ENCODE assay signal across 15 mouse cellular contexts in genomic region chr3:136769486-136769882, GRCm38 (mm10).
DNase-seq lines count a peak whose midpoint lies in the region; ATAC-seq and TF ChIP-seq lines count a peak whose summit lies in the region.
"Had no signal": no experiment of that assay in that cellular context is flagged by ENCODE, and none has a peak within 500 bp of the region (broad histone marks: within the 10 kb centered on the region; RNA-seq: fewer than 3 reads in every experiment).

No protein-coding gene starts in this region.

- 79% methylated on average over 1 of the region's 1 CpGs for WGBS in forebrain, postnatal 0 days
- WGBS in forebrain, embryonic 10.5 days: 84% methylated on average over 1 of the region's 1 CpGs
- WGBS in liver, embryonic 11.5 days: 46% methylated on average over 1 of the region's 1 CpGs
- 52% methylated on average over 1 of the region's 1 CpGs for WGBS in liver, postnatal 0 days (ENCODE audit: insufficient replicate concordance)
- WGBS in intestine, embryonic 15.5 days: 64% methylated on average over 1 of the region's 1 CpGs

- H3K4me3 ChIP-seq in forebrain, postnatal 0 days (ENCODE audit: low read depth, low read length): no peak overlapping the region
- no peak overlapping the region for H3K4me3 ChIP-seq in forebrain, embryonic 10.5 days
- H3K4me3 ChIP-seq in liver, embryonic 11.5 days (ENCODE audit: low read depth, low read length): no peak overlapping the region
- H3K4me3 ChIP-seq in liver, postnatal 0 days (ENCODE audit: low read depth, low read length): no peak overlapping the region
- H3K4me3 ChIP-seq in CH12.LX (replicated peaks in 1 of 3; ENCODE audit: low read depth in 2 of 3, low read length in 2 of 3, poor library complexity in 1 of 3): no peak overlapping the region
- no peak overlapping the region for H3K4me3 ChIP-seq in intestine, embryonic 15.5 days (replicated peaks)
- H3K4me3 ChIP-seq: forebrain, embryonic 15.5 days; limb, embryonic 13.5 days; neural tube, embryonic 13.5 days had no signal

- no peak for TF ChIP-seq POLR2A in CH12.LX (IDR thresholded peaks at IDR 0.05; ENCODE audit: low read depth, low read length)

- 0 out of 2 replicates have a peak, but pooled peaks have one; percentile 5 for TF ChIP-seq CTCF in forebrain, postnatal 0 days (IDR thresholded peaks at IDR 0.05; ENCODE audit: low read depth)
- no peak; the same call in 1 of the 2 replicates for TF ChIP-seq CTCF in liver, postnatal 0 days (IDR thresholded peaks at IDR 0.05; ENCODE audit: low read depth)
- TF ChIP-seq CTCF in CH12.LX (conservative IDR thresholded peaks at IDR 0.05 in 1 of 2, IDR thresholded peaks at IDR 0.05 in 1 of 2; ENCODE audit: low read depth in 2 of 2, low read length in 2 of 2): peak; percentile 22 to 30; a peak in 3 of 4 replicates

- H3K27ac ChIP-seq in forebrain, postnatal 0 days (ENCODE audit: low read depth, low read length): no peak overlapping the region
- H3K27ac ChIP-seq in forebrain, embryonic 10.5 days: no peak overlapping the region
- no peak overlapping the region for H3K27ac ChIP-seq in liver, embryonic 11.5 days (ENCODE audit: low read depth, low read length)
- no peak overlapping the region for H3K27ac ChIP-seq in liver, postnatal 0 days (ENCODE audit: low read depth)
- no peak overlapping the region for H3K27ac ChIP-seq in CH12.LX (ENCODE audit: insufficient read depth, low read depth)
- H3K27ac ChIP-seq in intestine, embryonic 15.5 days: no peak overlapping the region
- H3K27ac ChIP-seq: forebrain, embryonic 15.5 days; limb, embryonic 13.5 days; neural tube, embryonic 13.5 days had no signal

- dilution Hi-C loops in CH12.LX (cut with MboI; ENCODE audit: extremely low pct_ligation_motif_present, extremely low pct_unique_long_range_greater_than_20kb, low sequenced_read_pairs): no loop called here

- ATAC-seq in forebrain, postnatal 0 days: no peak
- peak; percentile 63; the same call in 1 of the 2 replicates for ATAC-seq in liver, embryonic 11.5 days (replicated peaks; ENCODE audit: low FRiP score)
- ATAC-seq in liver, postnatal 0 days: no peak
- ATAC-seq in intestine, embryonic 15.5 days: peak; percentile 62; the same call in 1 of the 2 replicates
- ATAC-seq: activated CD4-positive, CD25-positive, alpha-beta regulatory T cell, adult 4 months; forebrain, embryonic 15.5 days had no signal

- no peak for DNase-seq in forebrain, postnatal 0 days
- DNase-seq in forebrain, embryonic 10.5 days (ENCODE audit: extremely low spot score, low spot score): no peak
- DNase-seq in liver, embryonic 11.5 days (ENCODE audit: low spot score): no peak
- DNase-seq in liver, postnatal 0 days: no peak
- DNase-seq in CH12.LX (ENCODE audit: extremely low read depth): no peak
- DNase-seq in ovary, postnatal 10 days (ENCODE audit: low spot score): no peak
- DNase-seq in embryo, embryonic 9.5 days (ENCODE audit: extremely low spot score): no peak
- DNase-seq: cerebellum, adult 11 months; kidney, postnatal 10 days; retina, postnatal 1 day had no signal

- H3K4me1 ChIP-seq in forebrain, postnatal 0 days (ENCODE audit: insufficient read depth): peaks cover 11% of the 10 kb centered on the region; the same call in 1 of the 2 replicates
- H3K4me1 ChIP-seq in forebrain, embryonic 10.5 days: peaks cover 22% of the 10 kb centered on the region
- H3K4me1 ChIP-seq in liver, embryonic 11.5 days (replicated peaks; ENCODE audit: control insufficient read depth, insufficient read depth, low read length): peaks cover 11% of the 10 kb centered on the region
- peaks cover 2% of the 10 kb centered on the region; the same call in 1 of the 2 replicates for H3K4me1 ChIP-seq in liver, postnatal 0 days (ENCODE audit: insufficient read depth)
- H3K4me1 ChIP-seq in CH12.LX (ENCODE audit: control insufficient read depth in 1 of 2, insufficient read depth in 2 of 2): peaks cover 8 to 85% of the 10 kb centered on the region in 2 experiments
- H3K4me1 ChIP-seq in intestine, embryonic 15.5 days (replicated peaks): no peaks in the 10 kb centered on the region

- no peak overlapping the region for H3K9ac ChIP-seq in forebrain, postnatal 0 days
- no peak overlapping the region for H3K9ac ChIP-seq in liver, embryonic 11.5 days (ENCODE audit: low read depth, low read length)
- H3K9ac ChIP-seq in liver, postnatal 0 days (replicated peaks): no peak overlapping the region
- H3K9ac ChIP-seq in CH12.LX (ENCODE audit: insufficient read depth, low read depth): no peak overlapping the region
- no peak overlapping the region for H3K9ac ChIP-seq in intestine, embryonic 15.5 days
- H3K9ac ChIP-seq: forebrain, embryonic 15.5 days; limb, embryonic 13.5 days; neural tube, embryonic 13.5 days had no signal

- H3K79me2 ChIP-seq in CH12.LX (replicated peaks; ENCODE audit: control insufficient read depth, extremely low read depth, insufficient read depth, poor library complexity, severe bottlenecking): peaks cover 32% of the 10 kb centered on the region

- in situ Hi-C loops in CH12.LX (cut with MboI; ENCODE audit: low pct_ligation_motif_present, low pct_unique_long_range_greater_than_20kb, low sequenced_read_pairs): no loop called here

- no peaks in the 10 kb centered on the region for H3K9me3 ChIP-seq in forebrain, postnatal 0 days (ENCODE audit: low read length)
- no peaks in the 10 kb centered on the region for H3K9me3 ChIP-seq in forebrain, embryonic 10.5 days
- H3K9me3 ChIP-seq in liver, embryonic 11.5 days (ENCODE audit: control insufficient read depth, low read length): no peaks in the 10 kb centered on the region
- H3K9me3 ChIP-seq in liver, postnatal 0 days (ENCODE audit: low read length): no peaks in the 10 kb centered on the region
- H3K9me3 ChIP-seq in CH12.LX (replicated peaks; ENCODE audit: low read length): no peaks in the 10 kb centered on the region
- no peaks in the 10 kb centered on the region for H3K9me3 ChIP-seq in intestine, embryonic 15.5 days
- H3K9me3 ChIP-seq: forebrain, embryonic 15.5 days; limb, embryonic 13.5 days; neural tube, embryonic 13.5 days had no signal

- TF ChIP-seq EP300 in liver, postnatal 0 days (IDR thresholded peaks at IDR 0.05; ENCODE audit: low read depth): no peak
- no peak for TF ChIP-seq EP300 in CH12.LX (IDR thresholded peaks at IDR 0.05; ENCODE audit: low read length)

- peak; percentile 14 for TF ChIP-seq RAD21 in CH12.LX (IDR thresholded peaks at IDR 0.05; ENCODE audit: low read depth, low read length)

- no peaks in the 10 kb centered on the region for H3K27me3 ChIP-seq in forebrain, postnatal 0 days (ENCODE audit: insufficient read depth, low read length)
- H3K27me3 ChIP-seq in forebrain, embryonic 10.5 days (ENCODE audit: poor library complexity, severe bottlenecking): no peaks in the 10 kb centered on the region
- H3K27me3 ChIP-seq in liver, embryonic 11.5 days (replicated peaks; ENCODE audit: control insufficient read depth, insufficient read depth, low read length): no peaks in the 10 kb centered on the region
- no peaks in the 10 kb centered on the region for H3K27me3 ChIP-seq in liver, postnatal 0 days (ENCODE audit: insufficient read depth, low read length)
- no peaks in the 10 kb centered on the region for H3K27me3 ChIP-seq in CH12.LX (replicated peaks)
- no peaks in the 10 kb centered on the region for H3K27me3 ChIP-seq in intestine, embryonic 15.5 days (replicated peaks)
- H3K27me3 ChIP-seq: forebrain, embryonic 15.5 days; limb, embryonic 13.5 days; neural tube, embryonic 13.5 days had no signal

- no peaks in the 10 kb centered on the region for H3K36me3 ChIP-seq in forebrain, postnatal 0 days (ENCODE audit: insufficient read depth)
- no peaks in the 10 kb centered on the region for H3K36me3 ChIP-seq in forebrain, embryonic 10.5 days (replicated peaks)
- H3K36me3 ChIP-seq in liver, embryonic 11.5 days (ENCODE audit: control insufficient read depth, insufficient read depth, low read length): no peaks in the 10 kb centered on the region
- H3K36me3 ChIP-seq in liver, postnatal 0 days (replicated peaks; ENCODE audit: insufficient read depth, low read length): no peaks in the 10 kb centered on the region
- H3K36me3 ChIP-seq in CH12.LX (replicated peaks in 1 of 2; ENCODE audit: control insufficient read depth in 1 of 2, insufficient read depth in 1 of 2, low read length in 1 of 2): peaks cover 0 to 12% of the 10 kb centered on the region in 2 experiments
- H3K36me3 ChIP-seq in intestine, embryonic 15.5 days: no peaks in the 10 kb centered on the region
- H3K36me3 ChIP-seq: forebrain, embryonic 15.5 days; limb, embryonic 13.5 days; neural tube, embryonic 13.5 days had no signal

- H3K4me2 ChIP-seq in forebrain, postnatal 0 days (ENCODE audit: low read depth): no peak overlapping the region
- H3K4me2 ChIP-seq in liver, embryonic 11.5 days: no peak overlapping the region
- no peak overlapping the region for H3K4me2 ChIP-seq in liver, postnatal 0 days (ENCODE audit: low read depth, low read length)
- no peak overlapping the region for H3K4me2 ChIP-seq in CH12.LX (ENCODE audit: insufficient read depth, low read depth, poor library complexity, severe bottlenecking)
- no peak overlapping the region for H3K4me2 ChIP-seq in intestine, embryonic 15.5 days (replicated peaks)
- H3K4me2 ChIP-seq: forebrain, embryonic 15.5 days; limb, embryonic 13.5 days; neural tube, embryonic 13.5 days had no signal

TF ChIP-seq in CH12.LX, 34 proteins besides CTCF, POLR2A, EP300 and RAD21:
- TF ChIP-seq E2F4 (IDR thresholded peaks at IDR 0.05; ENCODE audit: insufficient replicate concordance, low read depth, low read length) (no peak), RCOR1 (conservative IDR thresholded peaks at IDR 0.05; ENCODE audit: low read depth, low read length) (no peak), TCF12 (IDR thresholded peaks at IDR 0.05; ENCODE audit: low read depth, low read length) (no peak), ELF1 (IDR thresholded peaks at IDR 0.05; ENCODE audit: low read depth, low read length) (no peak), ZNF384 (IDR thresholded peaks at IDR 0.05; ENCODE audit: low read depth, low read length) (no peak), ZC3H11A (IDR thresholded peaks at IDR 0.05; ENCODE audit: low read depth, low read length) (no peak), PAX5 (IDR thresholded peaks at IDR 0.05; ENCODE audit: low read length) (no peak), MYC (IDR thresholded peaks at IDR 0.05; ENCODE audit: low read depth, low read length) (no peak), GABPA (IDR thresholded peaks at IDR 0.05; ENCODE audit: insufficient replicate concordance, low read depth, low read length) (no peak)
TF ChIP-seq in CH12.LX: peak in this region for 0.

Comparison
In these comparisons a context has a peak if more than half of its experiments do, and no peak if none do; other contexts are left out.
1. ATAC-seq: peak in liver, embryonic 11.5 days (single experiment) and intestine, embryonic 15.5 days (single experiment); none in forebrain, postnatal 0 days (single experiment) and liver, postnatal 0 days (single experiment).